Mouse (Mus musculus) kidney, postnatal 10 days (tissue): Measurements from ENCODE around the gene B3gnt8.
"Not testable (repeated sequence)": the region's sequence is repeated elsewhere in the genome, so short reads cannot be mapped to it uniquely, and the experiment has no call there.

ENCODE experiments used
- DNase-seq: peaks from one replicate; pipeline ENCODE4 v3.0.0; 2021; ENCODE audit warnings: mixed read lengths

The B3gnt8 gene

GRCm38 (mm10) chr7:25626509-25627430, at the start of gene B3gnt8:
Gene B3gnt8, plus strand, starts transcription at chr7:25626654.
- peak; percentile 67 for DNase-seq

GRCm38 (mm10) chr7:25576793-25577437, 49.5 kb upstream of the B3gnt8 start:
- not testable (repeated sequence) for DNase-seq

- DNase-seq, result no peak
Observed at GRCm38 (mm10) chr7:25579441-25579840, 47.0 kb upstream of the B3gnt8 start.

GRCm38 (mm10) chr7:25582301-25582810, 44.1 kb upstream of the B3gnt8 start:
- no peak for DNase-seq

- no peak for DNase-seq
Observed at GRCm38 (mm10) chr7:25584651-25585050, 41.8 kb upstream of the B3gnt8 start.

GRCm38 (mm10) chr7:25585351-25586204, 40.9 kb upstream of the B3gnt8 start:
- no peak for DNase-seq

- DNase-seq, result no peak
Observed at GRCm38 (mm10) chr7:25591226-25591625, 35.2 kb upstream of the B3gnt8 start.

- DNase-seq, result no peak
Observed at GRCm38 (mm10) chr7:25593859-25594258, 32.6 kb upstream of the B3gnt8 start.

GRCm38 (mm10) chr7:25599663-25600062, 26.8 kb upstream of the B3gnt8 start:
- DNase-seq, result peak; percentile 83

- DNase-seq, result no peak
Observed at GRCm38 (mm10) chr7:25600666-25601065, 25.8 kb upstream of the B3gnt8 start.

GRCm38 (mm10) chr7:25601346-25601745, 25.1 kb upstream of the B3gnt8 start:
- no peak for DNase-seq

GRCm38 (mm10) chr7:25606625-25607063, 19.8 kb upstream of the B3gnt8 start:
- no peak for DNase-seq

GRCm38 (mm10) chr7:25607196-25607595, 19.3 kb upstream of the B3gnt8 start:
- peak; percentile 65 for DNase-seq

- DNase-seq, result no peak
Observed at GRCm38 (mm10) chr7:25610056-25610455, 16.4 kb upstream of the B3gnt8 start.

GRCm38 (mm10) chr7:25611501-25611900, 15.0 kb upstream of the B3gnt8 start:
- DNase-seq, result no peak

GRCm38 (mm10) chr7:25614086-25614485, 12.4 kb upstream of the B3gnt8 start:
- DNase-seq, result no peak

GRCm38 (mm10) chr7:25614831-25615705, 11.4 kb upstream of the B3gnt8 start:
- no peak for DNase-seq

GRCm38 (mm10) chr7:25615706-25616011, 10.8 kb upstream of the B3gnt8 start, which contains the start of gene Erich4:
Gene Erich4, minus strand, starts transcription at chr7:25615892.
- peak; percentile 81 for DNase-seq

- DNase-seq, result peak; percentile 2
Observed at GRCm38 (mm10) chr7:25617376-25618160, 8.9 kb upstream of the B3gnt8 start.

GRCm38 (mm10) chr7:25618865-25619721, 7.4 kb upstream of the B3gnt8 start, which contains the start of gene Dmac2:
Gene Dmac2, plus strand, starts transcription at chr7:25619414.
- peak; percentile 96 for DNase-seq
